Mouse (Mus musculus) heart, embryonic 12.5 days (tissue): ENCODE data around the gene Dbn1. TPM values are rescaled to one million over a fixed set of nuclear protein-coding genes. Genes with fewer than 3 reads are reported as not detected.

Experiments used
- ATAC-seq: fragments of 200-750 bp; cut with Nextera tagmentation; 2 replicates; pipeline ENCODE4 v1.8.0; 2017; ENCODE audit warnings: moderate TSS enrichment, moderate library complexity; ENCODE audit not compliant: insufficient number of reproducible peaks, low FRiP score
- H3K27ac ChIP-seq: fragments of 300-500 bp; sonication (generic); 2 replicates; pipeline ENCODE4 v1.5.1; 2016; ENCODE audit warnings: mild to moderate bottlenecking, moderate library complexity; ENCODE audit not compliant: poor library complexity, severe bottlenecking
- H3K27me3 ChIP-seq: fragments of 300-500 bp; sonication (generic); replicated peaks from 2 replicates; pipeline ENCODE4 v1.6.1; 2016; ENCODE audit warnings: mild to moderate bottlenecking, moderate library complexity
- H3K36me3 ChIP-seq: fragments of 300-500 bp; sonication (generic); 2 replicates; pipeline ENCODE4 v1.6.1; 2016; ENCODE audit warnings: mild to moderate bottlenecking, moderate library complexity
- H3K4me1 ChIP-seq: fragments of 300-500 bp; sonication (generic); replicated peaks from 2 replicates; pipeline ENCODE4 v1.6.1; 2016; ENCODE audit warnings: mild to moderate bottlenecking
- H3K4me2 ChIP-seq: fragments of 300-500 bp; sonication (generic); 2 replicates; pipeline ENCODE4 v1.6.1; 2016; ENCODE audit warnings: mild to moderate bottlenecking, moderate library complexity
- H3K4me3 ChIP-seq: fragments of 300-500 bp; sonication (generic); 2 replicates; pipeline ENCODE4 v1.5.1; 2016; ENCODE audit warnings: mild to moderate bottlenecking
- H3K9ac ChIP-seq: fragments of 300-500 bp; sonication (generic); 2 replicates; pipeline ENCODE4 v1.6.1; 2016; ENCODE audit warnings: mild to moderate bottlenecking, moderate library complexity
- H3K9me3 ChIP-seq: fragments of 300-500 bp; sonication (generic); replicated peaks from 2 replicates; pipeline ENCODE4 v1.6.1; 2016; ENCODE audit warnings: mild to moderate bottlenecking, moderate library complexity
- WGBS: fragments of 180-500 bp; shearing (Covaris S2); methylation state at CpG from one replicate; pipeline ENCODE4 v1.1.7; 2016; 5-methylcytosine and 5-hydroxymethylcytosine counted together
- polyA plus RNA-seq: library from polyadenylated mRNA; unstranded; fragments of >200 nt; fragmentation: Nextera tagmentation; extraction: Ambion mirVana; gene quantifications from 2 replicates; pipeline ENCODE4 v1.2.1, GENCODE M21; 2016

The Dbn1 gene
- polyA plus RNA-seq, 1 experiment from 2014 or later = 101 TPM

DNA sequence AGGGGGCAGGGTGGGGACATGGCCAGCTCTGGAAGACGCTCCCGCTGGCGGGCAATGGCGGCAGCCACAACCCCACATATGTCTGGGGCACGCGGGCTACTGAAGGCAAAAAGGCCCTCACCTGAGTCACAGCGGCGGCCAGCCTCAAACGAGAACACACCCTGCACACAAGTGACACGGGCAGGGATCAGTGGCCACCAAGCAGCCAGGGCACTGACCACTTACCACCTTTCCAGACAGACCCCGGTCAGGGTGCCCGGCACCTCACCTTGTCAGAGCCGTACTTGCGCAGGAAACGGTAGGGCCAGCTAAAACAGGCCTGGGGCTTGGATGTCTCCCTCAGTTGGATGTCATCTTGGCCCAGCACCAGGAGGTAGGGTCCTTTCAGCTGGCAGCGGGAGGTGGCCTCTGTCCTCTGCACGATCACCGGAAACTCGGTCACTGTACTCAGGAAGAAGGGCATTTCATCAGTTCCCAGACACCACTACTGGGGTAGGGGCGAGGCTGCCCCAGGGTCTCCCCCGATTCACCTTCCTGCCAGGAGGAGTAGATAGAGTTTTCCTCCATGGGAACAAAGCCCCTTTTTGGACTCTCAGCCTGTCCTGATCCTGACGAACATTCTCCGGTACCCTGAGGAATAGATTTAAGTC lies 36.2 kb upstream of the Dbn1 start:
- Histone ChIP-seq H3K4me2 (no peak overlapping the region), H3K9ac (no peak overlapping the region), H3K4me1 (peaks cover 10% of the 10 kb centered on the region; the same call in 1 of the 2 replicates), H3K27ac (no peak overlapping the region), H3K36me3 (peaks cover 2% of the 10 kb centered on the region; the same call in 1 of the 2 replicates), H3K4me3 (no peak overlapping the region), H3K27me3 (0 out of 2 replicates have a peak, but pooled peaks cover 3% of the 10 kb centered on the region), H3K9me3 (no peaks in the 10 kb centered on the region)
- whole genome bisulfite sequencing = 78% methylated on average over 23 of the region's 23 CpGs
- no peak for ATAC-seq

- H3K27ac ChIP-seq = peak overlapping the region; percentile 72
- 63% methylated on average over 17 of the region's 17 CpGs for WGBS
- ATAC-seq = peak; percentile 62
- peaks cover 10% of the 10 kb centered on the region; the same call in 1 of the 2 replicates for H3K4me1 ChIP-seq
- H3K9me3 ChIP-seq = no peaks in the 10 kb centered on the region
- H3K4me2 ChIP-seq = no peak overlapping the region
- 0 out of 2 replicates have a peak, but pooled peaks cover 3% of the 10 kb centered on the region for H3K27me3 ChIP-seq
- no peaks in the 10 kb centered on the region for H3K36me3 ChIP-seq
- no peak overlapping the region for H3K9ac ChIP-seq
- H3K4me3 ChIP-seq = no peak overlapping the region
These were observed 35.4 kb upstream of the Dbn1 start for GRCm38 (mm10) chr13:55523278-55523677.

DNA sequence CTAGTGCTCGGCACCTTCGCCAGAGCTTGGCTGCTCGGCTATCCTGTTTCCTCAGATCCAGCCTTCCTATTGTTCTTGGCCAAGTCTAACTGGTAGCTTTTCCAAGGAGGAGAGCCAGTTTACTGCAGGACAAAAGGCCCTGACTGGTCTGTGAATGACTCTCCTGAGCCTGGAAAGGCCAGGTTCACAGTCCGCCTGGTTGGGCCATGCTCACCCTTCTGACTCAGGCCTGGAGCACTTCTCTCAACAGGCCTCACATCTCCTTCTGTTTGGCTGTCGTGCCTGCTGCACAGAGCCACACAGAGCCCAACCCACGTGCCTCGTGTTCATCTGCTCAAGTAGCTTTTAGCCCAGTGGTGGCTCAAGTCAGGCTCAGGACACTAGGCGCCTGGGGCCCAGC lies 34.8 kb upstream of the Dbn1 start:
- H3K4me1 ChIP-seq = peaks cover 10% of the 10 kb centered on the region; the same call in 1 of the 2 replicates
- H3K27ac ChIP-seq = peak overlapping the region; percentile 72
- WGBS = 49% methylated on average over 8 of the region's 8 CpGs
- H3K9me3 ChIP-seq = no peaks in the 10 kb centered on the region
- 0 out of 2 replicates have a peak, but pooled peaks cover 3% of the 10 kb centered on the region for H3K27me3 ChIP-seq
- H3K4me2 ChIP-seq = no peak overlapping the region
- ATAC-seq = peak; percentile 59
- H3K4me3 ChIP-seq = no peak overlapping the region
- no peaks in the 10 kb centered on the region for H3K36me3 ChIP-seq
- no peak overlapping the region for H3K9ac ChIP-seq

DNA sequence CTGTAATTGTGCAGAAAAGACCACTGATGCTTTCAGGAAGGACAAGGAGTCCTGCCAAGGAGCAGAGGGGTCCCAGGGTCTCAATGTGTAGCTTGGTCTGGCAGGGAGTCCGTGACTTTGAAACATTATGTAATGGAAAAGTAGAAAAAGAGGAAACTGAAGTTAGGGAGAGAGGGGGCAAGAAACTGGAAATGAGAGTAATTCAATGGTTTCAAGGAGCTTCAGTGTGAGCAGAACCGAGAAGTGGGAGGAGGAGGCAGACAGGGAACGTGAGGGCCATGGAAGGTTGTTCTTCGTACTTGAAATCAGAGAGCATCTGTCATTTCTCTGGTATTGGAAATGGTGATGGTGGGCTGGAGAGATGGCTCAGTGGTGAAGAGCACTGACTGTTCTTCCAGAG lies 31.7 kb upstream of the Dbn1 start:
- no peaks in the 10 kb centered on the region for H3K9me3 ChIP-seq
- no peaks in the 10 kb centered on the region for H3K36me3 ChIP-seq
- WGBS = 64% methylated on average over 4 of the region's 4 CpGs
- H3K27ac ChIP-seq = no peak overlapping the region
- peaks cover 10% of the 10 kb centered on the region; the same call in 1 of the 2 replicates for H3K4me1 ChIP-seq
- H3K4me2 ChIP-seq = no peak overlapping the region
- no peak overlapping the region for H3K9ac ChIP-seq
- no peak overlapping the region for H3K4me3 ChIP-seq
- H3K27me3 ChIP-seq = peaks cover 12% of the 10 kb centered on the region
- ATAC-seq = no peak

DNA sequence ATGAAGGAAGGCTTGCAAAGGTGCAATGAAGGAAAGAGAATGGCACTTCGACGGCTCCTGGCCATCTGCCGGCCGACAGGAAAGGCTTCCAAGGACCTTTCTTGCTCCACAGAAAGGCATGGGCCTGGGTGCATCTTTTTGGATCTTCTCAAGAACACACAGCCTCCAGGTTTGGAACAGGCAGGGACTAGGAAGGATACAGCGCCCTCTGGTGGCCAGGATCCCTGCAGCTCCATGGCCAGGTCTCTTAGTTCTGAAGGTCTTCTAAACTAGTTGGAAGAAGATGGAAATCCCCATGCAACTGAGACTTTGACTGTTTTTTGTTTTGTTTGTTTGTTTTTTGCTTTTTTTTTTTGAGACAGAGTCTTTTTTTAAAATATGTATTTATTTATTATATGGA lies 29.0 kb upstream of the Dbn1 start:
- WGBS = 9% methylated on average over 5 of the region's 5 CpGs
- Histone ChIP-seq H3K27ac (no peak overlapping the region), H3K4me1 (peaks cover 5% of the 10 kb centered on the region), H3K9ac (no peak overlapping the region), H3K4me2 (no peak overlapping the region), H3K9me3 (no peaks in the 10 kb centered on the region), H3K27me3 (peaks cover 14% of the 10 kb centered on the region), H3K36me3 (no peaks in the 10 kb centered on the region), H3K4me3 (no peak overlapping the region)
- ATAC-seq = no peak

GRCm38 (mm10) chr13:55513828-55514227 lies 25.9 kb upstream of the Dbn1 start:
- Histone ChIP-seq H3K4me1 (peaks cover 34% of the 10 kb centered on the region), H3K27ac (no peak overlapping the region), H3K4me3 (peak overlapping the region; percentile 91), H3K9me3 (no peaks in the 10 kb centered on the region), H3K9ac (no peak overlapping the region), H3K36me3 (peaks cover 16% of the 10 kb centered on the region), H3K4me2 (peak overlapping the region; percentile 86), H3K27me3 (peaks cover 14% of the 10 kb centered on the region)
- 35% methylated on average over 9 of the region's 9 CpGs for WGBS
- ATAC-seq = no peak

GRCm38 (mm10) chr13:55513111-55513748 lies 25.3 kb upstream of the Dbn1 start, which contains the start of gene Pdlim7:
Gene Pdlim7 (minus strand): TSS chr13:55513676.
- WGBS = under 1% methylated on average over 55 of the region's 55 CpGs
- Histone ChIP-seq H3K36me3 (peaks cover 22% of the 10 kb centered on the region), H3K9me3 (no peaks in the 10 kb centered on the region), H3K27ac (peak within 1 kb of the TSS; percentile 98), H3K9ac (peak within 1 kb of the TSS; percentile 99), H3K4me1 (peaks cover 38% of the 10 kb centered on the region), H3K4me2 (peak within 1 kb of the TSS; percentile 86), H3K27me3 (peaks cover 14% of the 10 kb centered on the region), H3K4me3 (peak within 1 kb of the TSS; percentile 91)
- ATAC-seq = peak; percentile 74

DNA sequence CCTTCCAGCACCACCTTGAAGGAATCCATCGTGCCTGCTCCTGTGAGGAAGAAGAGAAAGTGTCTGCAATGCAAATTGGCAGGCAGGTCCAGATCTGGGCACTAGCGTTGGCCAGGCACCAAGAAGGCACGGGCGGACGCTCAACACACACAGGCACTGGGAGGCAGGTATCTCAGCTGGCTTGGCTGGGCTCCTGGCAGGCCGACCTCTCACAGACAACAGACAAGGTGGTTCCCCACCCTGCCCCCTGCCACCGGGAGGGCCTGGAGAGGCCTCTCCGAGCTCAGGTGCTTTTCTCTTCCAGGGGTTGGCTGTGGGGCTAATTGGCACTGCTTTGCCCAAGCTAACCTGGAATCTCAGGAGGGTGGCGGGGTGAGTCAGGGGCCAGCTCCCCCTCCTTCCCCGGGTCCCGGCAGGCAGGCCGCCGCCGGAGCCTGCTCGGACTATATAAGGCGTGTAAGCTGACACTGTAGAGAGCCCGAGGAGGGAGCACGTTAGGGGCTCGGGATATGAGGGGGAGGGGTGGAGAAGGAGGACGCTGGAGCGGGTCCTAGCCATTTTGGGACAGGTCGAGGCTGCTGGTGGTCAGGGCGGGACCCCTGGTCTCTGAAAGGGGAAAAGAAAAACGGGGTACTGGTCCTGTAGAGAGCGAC lies 24.6 kb upstream of the Dbn1 start:
- under 1% methylated on average over 25 of the region's 25 CpGs for WGBS

GRCm38 (mm10) chr13:55511492-55511861 lies 23.6 kb upstream of the Dbn1 start:
- 11% methylated on average over 5 of the region's 5 CpGs for WGBS
- no peak for ATAC-seq
- no peaks in the 10 kb centered on the region for H3K9me3 ChIP-seq
- peak overlapping the region; percentile 99 for H3K9ac ChIP-seq
- H3K27me3 ChIP-seq = peaks cover 14% of the 10 kb centered on the region
- H3K4me3 ChIP-seq = peak overlapping the region; percentile 91
- H3K4me2 ChIP-seq = peak overlapping the region; percentile 86
- peaks cover 38% of the 10 kb centered on the region for H3K4me1 ChIP-seq
- peak overlapping the region; percentile 98 for H3K27ac ChIP-seq
- H3K36me3 ChIP-seq = peaks cover 40% of the 10 kb centered on the region

More for the DNA sequence above, 24.6 kb upstream of the Dbn1 start:
- Histone ChIP-seq H3K27me3 (peaks cover 14% of the 10 kb centered on the region), H3K4me2 (peak overlapping the region; percentile 86), H3K9me3 (no peaks in the 10 kb centered on the region), H3K36me3 (peaks cover 30% of the 10 kb centered on the region), H3K27ac (peak overlapping the region; percentile 98), H3K4me3 (peak overlapping the region; percentile 91), H3K4me1 (peaks cover 38% of the 10 kb centered on the region), H3K9ac (peak overlapping the region; percentile 99)
- ATAC-seq = peak; percentile 56

DNA sequence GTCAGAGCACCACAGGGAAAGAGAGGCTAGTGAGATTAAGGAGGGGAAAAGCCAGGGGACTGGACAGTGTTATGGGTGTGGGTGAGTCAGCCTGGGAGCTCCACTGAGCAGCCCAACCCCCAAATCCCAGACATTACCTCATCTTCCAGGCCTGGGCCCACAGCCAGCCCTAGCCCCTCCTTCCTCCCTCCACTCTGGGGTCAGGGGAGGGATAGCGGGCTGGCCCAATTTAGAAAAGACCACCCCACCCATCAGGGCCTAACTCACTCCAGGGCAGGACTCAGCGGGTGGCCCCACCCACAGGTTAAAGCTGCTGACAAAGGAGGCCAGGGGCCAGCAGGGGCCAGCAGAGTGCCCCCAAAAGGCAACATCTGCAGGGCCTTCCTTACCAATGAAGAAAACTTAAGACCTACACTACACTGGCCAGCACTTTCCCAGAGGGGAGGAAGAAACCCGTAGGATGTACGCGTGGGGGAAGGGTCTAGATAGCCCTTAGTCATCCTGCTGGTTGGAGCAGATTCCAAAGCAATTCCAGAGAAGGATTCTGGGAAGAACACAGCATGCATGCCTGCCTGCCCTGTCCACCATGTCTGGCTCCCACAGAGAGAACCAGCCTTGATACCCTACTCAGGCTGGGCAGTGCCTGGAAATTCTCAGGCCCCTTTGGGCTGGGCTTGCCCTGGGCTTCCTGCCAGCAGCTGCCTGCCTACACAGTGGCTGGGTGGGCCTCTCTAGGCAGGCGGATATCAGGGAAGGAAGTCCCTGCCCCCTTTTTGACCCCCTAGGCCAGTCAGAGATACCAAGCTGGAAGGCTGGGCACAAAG lies 23.0 kb upstream of the Dbn1 start:
- no peaks in the 10 kb centered on the region for H3K9me3 ChIP-seq
- 0% methylated on average over 6 of the region's 6 CpGs for WGBS

More for the DNA sequence above, 23.0 kb upstream of the Dbn1 start:
- peak overlapping the region; percentile 91 for H3K4me3 ChIP-seq
- H3K9ac ChIP-seq = peak overlapping the region; percentile 99
- peak; percentile 79 for ATAC-seq
- peak overlapping the region; percentile 98 for H3K27ac ChIP-seq
- peaks cover 46% of the 10 kb centered on the region for H3K36me3 ChIP-seq
- H3K4me2 ChIP-seq = peak overlapping the region; percentile 86
- peaks cover 14% of the 10 kb centered on the region for H3K27me3 ChIP-seq
- H3K4me1 ChIP-seq = peaks cover 38% of the 10 kb centered on the region
